Mouse (Mus musculus): ENCODE measurements around the gene Palld. TPM values are rescaled to one million over a fixed set of nuclear protein-coding genes. Genes with fewer than 3 reads are reported as not detected.

The Palld gene
- polyA plus RNA-seq, 1 experiment, result 13.4 TPM

DNA sequence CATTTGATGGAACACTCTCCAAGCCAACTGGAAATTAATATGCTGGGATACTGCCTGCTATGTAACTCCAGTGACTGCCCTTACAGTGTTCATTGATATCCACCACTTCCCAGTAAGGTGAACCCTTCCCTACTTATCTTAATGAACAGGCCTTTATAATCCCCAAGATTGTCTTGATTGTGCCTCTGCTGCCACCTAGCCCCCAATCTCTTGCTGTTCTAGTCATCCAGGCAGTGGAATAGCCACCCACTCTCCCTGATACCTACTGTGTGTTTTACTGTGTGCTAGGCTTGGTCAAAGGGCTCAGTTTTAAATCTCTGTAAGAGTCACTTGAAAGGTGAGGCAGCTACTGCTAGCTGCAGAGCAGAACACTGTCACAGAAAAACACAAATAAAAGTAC, 216.2 kb downstream of the Palld start:
- no peak for DNase-seq (ENCODE audit: low read depth in 1 of 2, low spot score in 2 of 2)
- H3K36me3 ChIP-seq (ENCODE audit: control insufficient read depth, insufficient read depth, low read length), result no peaks in the 10 kb centered on the region
- no peak overlapping the region for H3K27ac ChIP-seq (ENCODE audit: insufficient read depth, low read length)
- no peaks in the 10 kb centered on the region for H3K4me1 ChIP-seq (ENCODE audit: control insufficient read depth, insufficient read depth, insufficient read length)
- H3K27me3 ChIP-seq (ENCODE audit: control insufficient read depth, insufficient read depth, low read length), result no peaks in the 10 kb centered on the region
- no peak overlapping the region for H3K4me3 ChIP-seq (ENCODE audit: extremely low read depth, insufficient read depth, insufficient read length)
- no peak for TF ChIP-seq CTCF (IDR thresholded peaks at IDR 0.05; ENCODE audit: extremely low read depth, insufficient read depth, insufficient read length, insufficient replicate concordance)
- no peak for TF ChIP-seq POLR2A (IDR thresholded peaks at IDR 0.05; ENCODE audit: low read depth, low read length)

DNA sequence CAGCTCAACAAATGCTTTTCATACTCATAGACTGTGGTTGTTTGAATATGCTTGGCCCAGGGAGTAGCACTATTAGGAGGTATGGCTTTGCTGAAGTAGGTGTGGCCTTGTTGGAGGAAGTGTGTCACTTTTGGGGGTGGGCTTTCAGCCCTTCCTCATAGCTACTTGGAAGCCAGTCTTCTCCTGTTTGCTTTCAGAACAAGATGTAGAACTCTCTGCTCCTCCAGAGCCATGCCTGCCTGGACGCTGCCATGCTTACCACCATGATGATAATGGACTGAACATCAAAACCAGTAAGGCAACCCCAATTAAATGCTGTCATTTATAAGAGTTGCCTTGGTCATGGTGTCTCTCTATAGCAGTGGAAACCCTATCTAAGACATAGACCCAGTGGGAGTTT, 217.2 kb downstream of the Palld start:
- H3K36me3 ChIP-seq (ENCODE audit: control insufficient read depth, insufficient read depth, low read length), result no peaks in the 10 kb centered on the region
- H3K27ac ChIP-seq (ENCODE audit: insufficient read depth, low read length), result no peak overlapping the region
- DNase-seq (ENCODE audit: low read depth in 1 of 2, low spot score in 2 of 2), result no peak
- no peaks in the 10 kb centered on the region for H3K4me1 ChIP-seq (ENCODE audit: control insufficient read depth, insufficient read depth, insufficient read length)
- 89% methylated on average over 1 of the region's 1 CpGs for WGBS
- no peak overlapping the region for H3K4me3 ChIP-seq (ENCODE audit: extremely low read depth, insufficient read depth, insufficient read length)
- TF ChIP-seq POLR2A (IDR thresholded peaks at IDR 0.05; ENCODE audit: low read depth, low read length) (no peak), CTCF (IDR thresholded peaks at IDR 0.05; ENCODE audit: extremely low read depth, insufficient read depth, insufficient read length, insufficient replicate concordance) (no peak)
- H3K27me3 ChIP-seq (ENCODE audit: control insufficient read depth, insufficient read depth, low read length), result no peaks in the 10 kb centered on the region

- H3K27ac ChIP-seq (ENCODE audit: insufficient read depth, low read length), result no peak overlapping the region
- no peak overlapping the region for H3K4me3 ChIP-seq (ENCODE audit: extremely low read depth, insufficient read depth, insufficient read length)
- H3K4me1 ChIP-seq (ENCODE audit: control insufficient read depth, insufficient read depth, insufficient read length), result no peaks in the 10 kb centered on the region
- no peaks in the 10 kb centered on the region for H3K36me3 ChIP-seq (ENCODE audit: control insufficient read depth, insufficient read depth, low read length)
- DNase-seq (ENCODE audit: low read depth in 1 of 2, low spot score in 2 of 2), result no peak
- 85% methylated on average over 4 of the region's 4 CpGs for WGBS
- no peaks in the 10 kb centered on the region for H3K27me3 ChIP-seq (ENCODE audit: control insufficient read depth, insufficient read depth, low read length)
- TF ChIP-seq POLR2A (IDR thresholded peaks at IDR 0.05; ENCODE audit: low read depth, low read length) (no peak), CTCF (IDR thresholded peaks at IDR 0.05; ENCODE audit: extremely low read depth, insufficient read depth, insufficient read length, insufficient replicate concordance) (no peak)
Measured at GRCm38 (mm10) chr8:61684280-61684939, 218.1 kb downstream of the Palld start.

DNA sequence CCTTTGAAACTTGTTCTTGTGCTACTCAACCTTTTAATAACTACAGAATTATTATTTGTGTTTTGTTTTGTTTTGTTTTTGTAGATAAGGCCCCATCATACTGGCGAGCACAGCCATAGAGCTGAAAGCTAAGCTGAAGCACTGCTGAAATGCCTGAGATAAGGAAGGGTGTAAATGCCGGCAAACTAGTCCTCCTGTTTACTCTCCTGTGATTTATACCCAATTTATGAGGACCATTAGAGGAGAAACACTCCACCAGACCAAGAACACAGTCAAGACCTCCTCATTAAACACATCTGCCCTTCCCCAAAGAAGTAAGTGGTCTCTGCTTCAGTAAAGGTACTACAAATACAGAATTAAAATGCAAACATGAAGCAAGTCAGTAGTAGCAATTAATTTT, 219.6 kb downstream of the Palld start:
- TF ChIP-seq CTCF (IDR thresholded peaks at IDR 0.05; ENCODE audit: extremely low read depth, insufficient read depth, insufficient read length, insufficient replicate concordance) (no peak), POLR2A (IDR thresholded peaks at IDR 0.05; ENCODE audit: low read depth, low read length) (no peak)
- Histone ChIP-seq H3K4me1 (ENCODE audit: control insufficient read depth, insufficient read depth, insufficient read length) (no peaks in the 10 kb centered on the region), H3K4me3 (ENCODE audit: extremely low read depth, insufficient read depth, insufficient read length) (no peak overlapping the region), H3K36me3 (ENCODE audit: control insufficient read depth, insufficient read depth, low read length) (no peaks in the 10 kb centered on the region), H3K27me3 (ENCODE audit: control insufficient read depth, insufficient read depth, low read length) (no peaks in the 10 kb centered on the region), H3K27ac (ENCODE audit: insufficient read depth, low read length) (no peak overlapping the region)
- DNase-seq (ENCODE audit: low read depth in 1 of 2, low spot score in 2 of 2), result no peak
- WGBS, result 81% methylated on average over 2 of the region's 2 CpGs

- WGBS, result 74% methylated on average over 3 of the region's 3 CpGs
- Histone ChIP-seq H3K4me3 (ENCODE audit: extremely low read depth, insufficient read depth, insufficient read length) (no peak overlapping the region), H3K27me3 (ENCODE audit: control insufficient read depth, insufficient read depth, low read length) (no peaks in the 10 kb centered on the region), H3K36me3 (ENCODE audit: control insufficient read depth, insufficient read depth, low read length) (no peaks in the 10 kb centered on the region), H3K4me1 (ENCODE audit: control insufficient read depth, insufficient read depth, insufficient read length) (no peaks in the 10 kb centered on the region), H3K27ac (ENCODE audit: insufficient read depth, low read length) (no peak overlapping the region)
- DNase-seq (ENCODE audit: low read depth in 1 of 2, low spot score in 2 of 2), result no peak
- TF ChIP-seq POLR2A (IDR thresholded peaks at IDR 0.05; ENCODE audit: low read depth, low read length), result no peak
- TF ChIP-seq CTCF (IDR thresholded peaks at IDR 0.05; ENCODE audit: extremely low read depth, insufficient read depth, insufficient read length, insufficient replicate concordance), result no peak
Measured at GRCm38 (mm10) chr8:61681217-61681616, 221.3 kb downstream of the Palld start.

GRCm38 (mm10) chr8:61677227-61677626, 225.3 kb downstream of the Palld start:
- no peak overlapping the region for H3K27ac ChIP-seq (ENCODE audit: insufficient read depth, low read length)
- no peak for DNase-seq (ENCODE audit: low read depth in 1 of 2, low spot score in 2 of 2)
- TF ChIP-seq CTCF (IDR thresholded peaks at IDR 0.05; ENCODE audit: extremely low read depth, insufficient read depth, insufficient read length, insufficient replicate concordance), result no peak
- no peak for TF ChIP-seq POLR2A (IDR thresholded peaks at IDR 0.05; ENCODE audit: low read depth, low read length)
- WGBS, result 73% methylated on average over 5 of the region's 5 CpGs
- H3K4me3 ChIP-seq (ENCODE audit: extremely low read depth, insufficient read depth, insufficient read length), result no peak overlapping the region
- no peaks in the 10 kb centered on the region for H3K4me1 ChIP-seq (ENCODE audit: control insufficient read depth, insufficient read depth, insufficient read length)
- no peaks in the 10 kb centered on the region for H3K36me3 ChIP-seq (ENCODE audit: control insufficient read depth, insufficient read depth, low read length)
- H3K27me3 ChIP-seq (ENCODE audit: control insufficient read depth, insufficient read depth, low read length), result no peaks in the 10 kb centered on the region

GRCm38 (mm10) chr8:61671151-61671550, 231.3 kb downstream of the Palld start:
- DNase-seq (ENCODE audit: low read depth in 1 of 2, low spot score in 2 of 2), result no peak
- Histone ChIP-seq H3K4me3 (ENCODE audit: extremely low read depth, insufficient read depth, insufficient read length) (no peak overlapping the region), H3K4me1 (ENCODE audit: control insufficient read depth, insufficient read depth, insufficient read length) (no peaks in the 10 kb centered on the region), H3K36me3 (ENCODE audit: control insufficient read depth, insufficient read depth, low read length) (no peaks in the 10 kb centered on the region), H3K27me3 (ENCODE audit: control insufficient read depth, insufficient read depth, low read length) (no peaks in the 10 kb centered on the region), H3K27ac (ENCODE audit: insufficient read depth, low read length) (no peak overlapping the region)
- no peak for TF ChIP-seq CTCF (IDR thresholded peaks at IDR 0.05; ENCODE audit: extremely low read depth, insufficient read depth, insufficient read length, insufficient replicate concordance)
- no peak for TF ChIP-seq POLR2A (IDR thresholded peaks at IDR 0.05; ENCODE audit: low read depth, low read length)

Data from spleen, adult 2 months (tissue).